Mouse (Mus musculus) layer of hippocampus, adult 9-10 months (tissue): Measurements from ENCODE around the gene Aco2.
A peak's percentile ranks its signal among the peaks of the same experiment; 100 is the strongest.
"Not testable (repeated sequence)": the region's sequence is repeated elsewhere in the genome, so short reads cannot be mapped to it uniquely, and the experiment has no call there.

Experiments
- DNase-seq: peaks from one replicate; pipeline ENCODE4 v3.0.0; 2022; ENCODE audit warnings: low spot score

The Aco2 gene

GRCm38 (mm10) chr15:81879531-81880401 is 7.7 kb downstream of the Aco2 start:
- DNase-seq, result no peak

- no peak for DNase-seq
Measured at GRCm38 (mm10) chr15:81882348-81882747, 10.2 kb downstream of the Aco2 start.

- DNase-seq, result no peak
Measured at GRCm38 (mm10) chr15:81885418-81885934, 13.4 kb downstream of the Aco2 start.

GRCm38 (mm10) chr15:81886795-81887550 is 14.9 kb downstream of the Aco2 start:
- no peak for DNase-seq

- DNase-seq, result no peak
Measured at GRCm38 (mm10) chr15:81889175-81889574, 17.1 kb downstream of the Aco2 start.

GRCm38 (mm10) chr15:81891140-81891802 is 19.2 kb downstream of the Aco2 start:
- no peak for DNase-seq

GRCm38 (mm10) chr15:81891822-81892580 is 19.9 kb downstream of the Aco2 start:
- DNase-seq, result no peak

- no peak for DNase-seq
Measured at GRCm38 (mm10) chr15:81894002-81894401, 21.9 kb downstream of the Aco2 start.

GRCm38 (mm10) chr15:81896407-81896806 is 24.3 kb downstream of the Aco2 start:
- no peak for DNase-seq

GRCm38 (mm10) chr15:81897607-81898285 is 25.6 kb downstream of the Aco2 start:
- no peak for DNase-seq

- DNase-seq, result no peak
Measured at GRCm38 (mm10) chr15:81898751-81899150, 26.6 kb downstream of the Aco2 start.

GRCm38 (mm10) chr15:81904939-81905338 is 32.8 kb downstream of the Aco2 start:
- DNase-seq, result peak; percentile 65

- DNase-seq, result no peak
Measured at GRCm38 (mm10) chr15:81907953-81908352, 35.8 kb downstream of the Aco2 start.

- DNase-seq, result not testable (repeated sequence)
Measured at GRCm38 (mm10) chr15:81908767-81909166, 36.7 kb downstream of the Aco2 start.

- DNase-seq, result no peak
Measured at GRCm38 (mm10) chr15:81912498-81912897, 40.4 kb downstream of the Aco2 start.

GRCm38 (mm10) chr15:81914668-81915067 is 42.6 kb downstream of the Aco2 start:
- DNase-seq, result no peak

- DNase-seq, result no peak
Measured at GRCm38 (mm10) chr15:81915663-81916062, 43.6 kb downstream of the Aco2 start.

GRCm38 (mm10) chr15:81917201-81917600 is 45.1 kb downstream of the Aco2 start:
- DNase-seq, result no peak

GRCm38 (mm10) chr15:81917621-81918463 is 45.7 kb downstream of the Aco2 start:
- DNase-seq, result no peak

GRCm38 (mm10) chr15:81919062-81919461 is 47.0 kb downstream of the Aco2 start:
- no peak for DNase-seq
